15 mouse cellular contexts compared by ENCODE assay signal in the genomic region with DNA sequence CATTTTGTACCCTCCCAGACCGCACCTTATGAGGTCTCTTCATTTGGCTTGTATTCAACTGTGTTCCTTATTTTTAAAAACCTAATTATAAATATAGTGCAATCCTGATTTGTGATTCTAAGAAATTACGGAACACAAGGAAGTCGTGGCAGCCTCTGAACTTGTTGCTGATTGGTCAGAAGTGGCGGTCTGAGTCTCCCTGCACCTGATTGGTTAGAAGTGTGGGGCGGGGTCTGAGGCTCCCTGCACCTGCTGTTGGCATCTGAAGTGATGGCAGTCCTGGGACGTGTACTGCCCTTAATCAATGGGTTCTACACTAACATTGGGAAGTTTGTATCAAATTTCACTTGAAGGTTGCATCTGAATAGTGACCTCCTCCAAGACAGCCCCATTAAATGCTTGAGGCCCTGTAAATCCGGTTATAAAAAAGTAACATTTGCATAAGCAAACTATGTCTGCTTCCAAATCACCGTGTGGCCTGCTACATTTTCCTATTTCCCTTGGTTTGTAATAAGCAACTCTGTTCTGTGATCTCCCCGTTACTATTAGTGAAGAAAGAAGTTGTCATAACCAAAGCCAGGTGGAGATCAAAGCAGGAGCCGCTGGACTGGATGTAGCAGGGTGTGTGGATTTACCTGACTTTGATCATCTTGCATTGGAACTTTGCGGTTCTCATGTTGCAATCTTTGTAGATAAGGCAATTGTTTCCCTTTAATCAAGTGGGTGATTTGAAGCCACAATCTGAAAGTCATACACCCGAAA. TPM values are rescaled to one million over a fixed set of nuclear protein-coding genes. Genes with fewer than 3 reads are reported as not detected.
DNase-seq lines count a peak whose midpoint lies in the region.
"Had no signal": no experiment of that assay in that cellular context is flagged by ENCODE, and none has a peak within 500 bp of the region (broad histone marks: within the 10 kb centered on the region; RNA-seq: fewer than 3 reads in every experiment).

No protein-coding gene starts in this region.

- no peaks in the 10 kb centered on the region for H3K27me3 ChIP-seq in limb, embryonic 10.5 days (ENCODE audit: low read depth, poor library complexity, severe bottlenecking)
- H3K27me3 ChIP-seq: hindbrain, embryonic 12.5 days had no signal

- no peak overlapping the region for H3K4me3 ChIP-seq in limb, embryonic 10.5 days
- H3K4me3 ChIP-seq: heart, adult 2 months; hindbrain, embryonic 12.5 days had no signal

- peak; percentile 76 for DNase-seq in heart, adult 11 months
- no peak for DNase-seq in heart, postnatal 25 days (ENCODE audit: low spot score)
- DNase-seq in 416B (ENCODE audit: low read depth): peak; percentile 26
- DNase-seq in ZHBTc4 (ENCODE audit: low read depth, low spot score): peak; percentile 76
- peak; percentile 39 for DNase-seq in limb, embryonic 10.5 days (ENCODE audit: low spot score)
- DNase-seq in right cerebral cortex, postnatal 25 days: no peak
- DNase-seq in adrenal gland, postnatal 25 days: no peak
- DNase-seq: cerebellum, postnatal 25 days; heart, adult 2 months; kidney, adult 18-20 months; left cerebral cortex, postnatal 4 days; lung, postnatal 4 days; right cerebral cortex, postnatal 14 days; thymus, postnatal 14 days had no signal

- H3K27ac ChIP-seq in limb, embryonic 10.5 days: no peak overlapping the region
- H3K27ac ChIP-seq: heart, adult 2 months; hindbrain, embryonic 12.5 days had no signal

- H3K36me3 ChIP-seq in limb, embryonic 10.5 days: no peaks in the 10 kb centered on the region
- H3K36me3 ChIP-seq: hindbrain, embryonic 12.5 days had no signal

- no peaks in the 10 kb centered on the region for H3K9me3 ChIP-seq in limb, embryonic 10.5 days (replicated peaks)
- H3K9me3 ChIP-seq: hindbrain, embryonic 12.5 days had no signal

- H3K4me1 ChIP-seq in limb, embryonic 10.5 days: peaks cover 11% of the 10 kb centered on the region; the same call in 1 of the 2 replicates
- H3K4me1 ChIP-seq: hindbrain, embryonic 12.5 days had no signal

- WGBS in limb, embryonic 10.5 days: 59% methylated on average over 12 of the region's 12 CpGs

- intact Hi-C loops in heart, postnatal 25 days (cut with DNase I): no loop called here

RNA-seq across cellular contexts. Expression of a gene that starts 5.7 kb away (rescaled TPM):
- 10 to 100 TPM; 12.6 to 13.5 TPM for total RNA-seq in heart, postnatal 25 days (2021)
- 7.3 and 9.7 TPM in 2 replicates for polyA plus RNA-seq in limb, embryonic 10.5 days (2016; fragmentation: Nextera tagmentation; extraction: Ambion mirVana)
- total RNA-seq in adrenal gland, postnatal 25 days (2021): 19.7 and 25.4 TPM in 2 replicates

Comparison
In these comparisons a context has a peak if more than half of its experiments do, and no peak if none do; other contexts are left out.
1. DNase-seq: peak in heart, adult 11 months (single experiment), 416B (single experiment), ZHBTc4 (single experiment) and limb, embryonic 10.5 days (single experiment); none in heart, postnatal 25 days (single experiment), right cerebral cortex, postnatal 25 days (single experiment) and adrenal gland, postnatal 25 days (single experiment).